Mouse (Mus musculus) CH12.LX (cell line): Measurements from ENCODE around the gene Xylb.

Experiments
- CHD1 ChIP-seq: IDR thresholded peaks from 2 replicates; pipeline ENCODE4 v1.6.1; 2012; ENCODE audit warnings: low read depth, low read length, improper control_type of control experiment, inconsistent platforms
- CTCF ChIP-seq, 2 experiments: IDR thresholded peaks in 1 of 2; conservative IDR thresholded peaks in 1 of 2; 2 replicates each; pipeline ENCODE4 v1.5.1; 2011 to 2012; ENCODE audit warnings: low read depth in 2 of 2, low read length in 2 of 2, improper control_type of control experiment in 1 of 2, inconsistent platforms in 1 of 2, mild to moderate bottlenecking in 1 of 2, moderate library complexity in 1 of 2
- EP300 ChIP-seq: IDR thresholded peaks from 2 replicates; pipeline ENCODE4 v1.6.1; 2011; ENCODE audit warnings: low read length, improper control_type of control experiment
- GABPA ChIP-seq: IDR thresholded peaks from 2 replicates; pipeline ENCODE4 v1.6.1; 2012; ENCODE audit warnings: low read depth, low read length, improper control_type of control experiment, inconsistent platforms; ENCODE audit not compliant: insufficient replicate concordance
- JUND ChIP-seq: conservative IDR thresholded peaks from 2 replicates; pipeline ENCODE4 v1.6.1; 2011; ENCODE audit warnings: low read depth, low read length, improper control_type of control experiment
- KAT2A ChIP-seq: IDR thresholded peaks from 2 replicates; pipeline ENCODE4 v1.6.1; 2012; ENCODE audit warnings: low read length, improper control_type of control experiment, inconsistent platforms; ENCODE audit not compliant: insufficient replicate concordance
- MAFK ChIP-seq: IDR thresholded peaks from 2 replicates; pipeline ENCODE4 v1.6.1; 2011; ENCODE audit warnings: low read length, improper control_type of control experiment; ENCODE audit not compliant: insufficient replicate concordance
- MEF2A ChIP-seq: IDR thresholded peaks from 2 replicates; pipeline ENCODE4 v1.6.1; 2014; ENCODE audit warnings: low read depth, mild to moderate bottlenecking, inconsistent platforms, low read length, improper control_type of control experiment, borderline replicate concordance
- POLR2A ChIP-seq: IDR thresholded peaks from 2 replicates; pipeline ENCODE4 v1.6.1; 2011; ENCODE audit warnings: low read depth, mild to moderate bottlenecking, improper control_type of control experiment, low read length
- RAD21 ChIP-seq: IDR thresholded peaks from 2 replicates; pipeline ENCODE4 v1.6.1; 2011; ENCODE audit warnings: low read depth, mild to moderate bottlenecking, low read length, improper control_type of control experiment, moderate library complexity
- TBP ChIP-seq: conservative IDR thresholded peaks from 2 replicates; pipeline ENCODE4 v1.6.1; 2011; ENCODE audit warnings: low read depth, low read length, improper control_type of control experiment
- TCF12 ChIP-seq: IDR thresholded peaks from 2 replicates; pipeline ENCODE4 v1.6.1; 2014; ENCODE audit warnings: low read depth, mild to moderate bottlenecking, inconsistent platforms, low read length, improper control_type of control experiment
- UBTF ChIP-seq: IDR thresholded peaks from 2 replicates; pipeline ENCODE4 v1.6.1; 2012; ENCODE audit warnings: low read depth, mild to moderate bottlenecking, inconsistent platforms, low read length, improper control_type of control experiment, moderate library complexity
- ZC3H11A ChIP-seq: IDR thresholded peaks from 2 replicates; pipeline ENCODE4 v1.6.1; 2012; ENCODE audit warnings: low read depth, mild to moderate bottlenecking, inconsistent platforms, low read length, improper control_type of control experiment

DNA sequence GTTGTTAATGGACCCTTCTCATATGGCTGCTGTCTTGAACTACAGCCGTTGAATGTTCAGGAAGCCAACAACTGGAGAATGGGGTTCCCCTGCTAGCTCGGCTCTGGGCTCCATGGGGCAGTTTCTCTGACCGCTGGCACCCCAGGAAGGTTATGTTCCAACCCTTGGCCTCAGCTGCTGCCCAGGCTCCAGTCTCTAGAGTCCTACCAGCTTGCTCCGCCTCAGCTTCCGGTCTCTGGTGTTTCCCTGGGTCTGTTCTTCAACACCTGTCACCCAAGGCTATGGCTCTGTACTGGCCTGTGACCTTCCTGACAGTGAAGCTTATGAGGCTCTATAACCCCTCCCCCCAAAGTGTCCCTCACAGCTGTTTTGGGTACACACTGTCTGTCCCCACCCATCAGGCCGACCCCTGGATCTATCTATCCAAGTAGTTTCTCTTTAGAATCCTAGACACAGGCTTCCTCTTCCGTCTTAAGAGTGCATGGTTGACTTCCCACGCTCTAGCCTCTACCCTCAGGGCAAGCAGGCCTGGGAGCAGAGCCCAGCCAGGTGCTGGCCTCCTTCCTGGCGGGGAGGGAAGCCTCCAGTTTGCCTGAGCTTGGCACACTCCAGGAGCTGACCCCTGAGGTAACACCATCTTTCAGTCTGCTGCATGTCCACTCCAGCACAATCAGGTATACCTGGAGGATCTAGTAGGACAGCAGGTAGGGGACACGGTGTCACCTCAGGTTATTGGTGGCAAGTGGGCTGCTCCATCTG lies 6.1 kb upstream of the Xylb start:
- TF ChIP-seq KAT2A, result no peak
- no peak for TF ChIP-seq ZC3H11A
- TF ChIP-seq MEF2A, result no peak
- no peak for TF ChIP-seq CTCF (conservative IDR thresholded peaks at IDR 0.05 in 1 of 2, IDR thresholded peaks at IDR 0.05 in 1 of 2; ENCODE audit: low read depth in 2 of 2, low read length in 2 of 2)
- no peak for TF ChIP-seq TBP
- TF ChIP-seq CHD1, result no peak
- TF ChIP-seq RAD21, result no peak
- no peak for TF ChIP-seq POLR2A
- no peak for TF ChIP-seq TCF12
- TF ChIP-seq MAFK, result no peak
- no peak for TF ChIP-seq EP300
- no peak for TF ChIP-seq GABPA
- no peak for TF ChIP-seq JUND
- TF ChIP-seq UBTF, result no peak
